Comparison of ENCODE assay signal across 8 mouse cellular contexts in the genomic region with DNA sequence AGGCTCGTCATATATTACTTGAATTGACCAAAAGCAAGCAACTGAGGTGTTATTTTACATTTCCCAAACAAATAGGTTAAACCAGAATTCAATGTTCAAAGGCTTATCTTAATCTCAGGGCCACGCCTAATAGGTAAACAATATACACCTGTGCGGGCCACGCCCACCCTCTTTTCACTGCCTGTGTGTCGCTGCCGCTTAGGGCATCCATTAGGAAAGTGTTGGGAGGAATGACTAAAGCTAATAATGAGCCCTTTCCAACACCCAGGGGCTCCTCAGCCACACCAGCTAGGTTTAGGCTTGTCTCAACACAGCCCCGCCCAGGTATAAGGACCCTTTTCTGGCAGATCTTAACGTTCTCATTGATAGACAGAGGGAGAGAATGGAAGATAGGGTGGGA.
A peak's percentile ranks its signal among the peaks of the same experiment; 100 is the strongest.
DNase-seq lines count a peak whose midpoint lies in the region; ATAC-seq and TF ChIP-seq lines count a peak whose summit lies in the region.

No protein-coding gene starts in this region.

- TF ChIP-seq EP300 in stomach, postnatal 0 days (optimal IDR thresholded peaks at IDR 0.05): no peak

- no peaks in the 10 kb centered on the region for H3K9me3 ChIP-seq in liver, embryonic 16.5 days (replicated peaks; ENCODE audit: control insufficient read depth, low read length)
- H3K9me3 ChIP-seq in stomach, postnatal 0 days (ENCODE audit: control insufficient read depth, low read length): no peaks in the 10 kb centered on the region

- peak overlapping the region; percentile 49 for H3K4me2 ChIP-seq in liver, embryonic 16.5 days (ENCODE audit: low read depth, low read length)
- H3K4me2 ChIP-seq in stomach, postnatal 0 days (replicated peaks; ENCODE audit: low read depth): peak overlapping the region; percentile 77

- no peaks in the 10 kb centered on the region for H3K36me3 ChIP-seq in liver, embryonic 16.5 days (ENCODE audit: control insufficient read depth, insufficient read depth)
- H3K36me3 ChIP-seq in stomach, postnatal 0 days (ENCODE audit: control insufficient read depth, insufficient read depth, low read length): no peaks in the 10 kb centered on the region

- ATAC-seq in liver, embryonic 16.5 days (ENCODE audit: low read depth): no peak
- peak; percentile 56 for ATAC-seq in stomach, postnatal 0 days (ENCODE audit: low FRiP score, low TSS enrichment)
- no peak for ATAC-seq in frontal cortex, adult (ENCODE audit: low TSS enrichment)
- no peak for ATAC-seq in erythroid progenitor cell, adult 5-6 weeks (replicated peaks; ENCODE audit: low FRiP score, poor library complexity, severe bottlenecking)

- no peak overlapping the region for H3K9ac ChIP-seq in liver, embryonic 16.5 days (ENCODE audit: low read depth, low read length)
- H3K9ac ChIP-seq in stomach, postnatal 0 days (ENCODE audit: low read length): peak overlapping the region; percentile 55; the same call in 1 of the 2 replicates

- H3K27ac ChIP-seq in cerebellum, adult 2 months (ENCODE audit: insufficient read depth, low read length): peak overlapping the region; percentile 94; the same call in 1 of the 2 replicates
- peak overlapping the region; percentile 33 for H3K27ac ChIP-seq in liver, embryonic 16.5 days (ENCODE audit: low read length)
- H3K27ac ChIP-seq in stomach, postnatal 0 days (replicated peaks): peak overlapping the region; percentile 78

- TF ChIP-seq POLR2A in cerebellum, adult 2 months (IDR thresholded peaks at IDR 0.05; ENCODE audit: borderline replicate concordance, insufficient read depth, low read length): no peak

- no peaks in the 10 kb centered on the region for H3K27me3 ChIP-seq in cerebellum, adult 2 months (ENCODE audit: control insufficient read depth, insufficient read depth, low read length)
- peaks cover 19% of the 10 kb centered on the region for H3K27me3 ChIP-seq in liver, embryonic 16.5 days (ENCODE audit: control insufficient read depth, insufficient read depth, low read depth, low read length)
- no peaks in the 10 kb centered on the region for H3K27me3 ChIP-seq in stomach, postnatal 0 days (ENCODE audit: control insufficient read depth, insufficient read depth, low read length)

- TF ChIP-seq CTCF in cerebellum, adult 2 months (IDR thresholded peaks at IDR 0.05; ENCODE audit: borderline replicate concordance, insufficient read depth, low read depth, low read length): no peak
- TF ChIP-seq CTCF in stomach, postnatal 0 days (IDR thresholded peaks at IDR 0.05; ENCODE audit: low read depth): no peak

- H3K4me3 ChIP-seq in cerebellum, adult 2 months (replicated peaks; ENCODE audit: insufficient read depth, low read depth, low read length): peak overlapping the region; percentile 62
- H3K4me3 ChIP-seq in liver, embryonic 16.5 days (ENCODE audit: low read depth, low read length): peak overlapping the region; percentile 52
- H3K4me3 ChIP-seq in stomach, postnatal 0 days (ENCODE audit: low read depth, low read length): peak overlapping the region; percentile 43

- H3K4me1 ChIP-seq in cerebellum, adult 2 months (ENCODE audit: control insufficient read depth, insufficient read depth, low read length): peaks cover 45% of the 10 kb centered on the region
- peaks cover 11% of the 10 kb centered on the region for H3K4me1 ChIP-seq in liver, embryonic 16.5 days (ENCODE audit: control insufficient read depth, low read depth, low read length)
- H3K4me1 ChIP-seq in stomach, postnatal 0 days (replicated peaks; ENCODE audit: control insufficient read depth, insufficient read depth): 0 out of 2 replicates have a peak, but pooled peaks cover 2% of the 10 kb centered on the region

- 14% methylated on average over 8 of the region's 8 CpGs for WGBS in cerebellum, adult 2 months
- WGBS in liver, embryonic 16.5 days (ENCODE audit: insufficient replicate concordance): 29% methylated on average over 8 of the region's 8 CpGs
- 38% methylated on average over 8 of the region's 8 CpGs for WGBS in stomach, postnatal 0 days

- DNase-seq in cerebellum, adult 2 months: peak in 1 of 2 experiments; percentile 46
- DNase-seq in cerebellum, postnatal 10 days: no peak
- DNase-seq in urinary bladder, postnatal 14 days (ENCODE audit: low spot score): peak; percentile 27
- no peak for DNase-seq in urinary bladder, postnatal 36 days (ENCODE audit: low spot score in 2 of 2)
- peak; percentile 78 for DNase-seq in stomach, postnatal 0 days (ENCODE audit: low spot score)

Comparison
In these comparisons a context has a peak if more than half of its experiments do, and no peak if none do; other contexts are left out.
1. DNase-seq: peak in urinary bladder, postnatal 14 days (single experiment) and stomach, postnatal 0 days (single experiment); none in cerebellum, postnatal 10 days (0 of 2) and urinary bladder, postnatal 36 days (0 of 2).
2. H3K27ac ChIP-seq: peak in every context shown above with its lines; median percentile 94 in cerebellum, adult 2 months; 78 in stomach, postnatal 0 days; 33 in liver, embryonic 16.5 days.
3. Peak in every context shown above with its lines, with median percentiles within 50 percentile points of each other: H3K4me3 ChIP-seq.